ENCODE assay signal across 29 mouse cellular contexts in genomic region chr2:112931776-112932175, GRCm38 (mm10).
"Had no signal": no experiment of that assay in that cellular context is flagged by ENCODE, and none has a peak within 500 bp of the region (broad histone marks: within the 10 kb centered on the region; RNA-seq: fewer than 3 reads in every experiment).

No protein-coding gene starts in this region.

- H3K4me3 ChIP-seq: heart, embryonic 12.5 days; heart, embryonic 13.5 days; heart, embryonic 15.5 days; hindbrain, embryonic 10.5 days; hindbrain, embryonic 12.5 days; hindbrain, embryonic 13.5 days; hindbrain, embryonic 15.5 days; intestine, embryonic 15.5 days; kidney, embryonic 15.5 days; layer of hippocampus, adult 2 months; left cerebral cortex, adult 2 months had no signal

- H3K4me1 ChIP-seq: heart, embryonic 12.5 days; heart, embryonic 13.5 days; heart, embryonic 15.5 days; hindbrain, embryonic 10.5 days; hindbrain, embryonic 12.5 days; hindbrain, embryonic 13.5 days; hindbrain, embryonic 15.5 days; intestine, embryonic 15.5 days; kidney, embryonic 15.5 days had no signal

- H3K9me3 ChIP-seq: heart, embryonic 12.5 days; heart, embryonic 13.5 days; heart, embryonic 15.5 days; hindbrain, embryonic 10.5 days; hindbrain, embryonic 12.5 days; hindbrain, embryonic 13.5 days; hindbrain, embryonic 15.5 days; intestine, embryonic 15.5 days; kidney, embryonic 15.5 days had no signal

- H3K36me3 ChIP-seq: heart, embryonic 12.5 days; heart, embryonic 13.5 days; heart, embryonic 15.5 days; hindbrain, embryonic 10.5 days; hindbrain, embryonic 12.5 days; hindbrain, embryonic 13.5 days; hindbrain, embryonic 15.5 days; intestine, embryonic 15.5 days; kidney, embryonic 15.5 days had no signal

- H3K9ac ChIP-seq: heart, embryonic 12.5 days; heart, embryonic 13.5 days; heart, embryonic 15.5 days; hindbrain, embryonic 12.5 days; hindbrain, embryonic 13.5 days; hindbrain, embryonic 14.5 days; hindbrain, embryonic 15.5 days; intestine, embryonic 15.5 days; kidney, embryonic 15.5 days had no signal

- H3K27ac ChIP-seq: heart, embryonic 13.5 days; heart, embryonic 15.5 days; hindbrain, embryonic 10.5 days; hindbrain, embryonic 12.5 days; hindbrain, embryonic 13.5 days; hindbrain, embryonic 14.5 days; hindbrain, embryonic 15.5 days; hindbrain, postnatal 0 days; intestine, embryonic 15.5 days; kidney, embryonic 15.5 days; kidney, postnatal 0 days; layer of hippocampus, adult 2 months; left cerebral cortex, adult 2 months had no signal

- DNase-seq: heart, postnatal 10 days; heart, postnatal 36 days; heart, postnatal 4 days; kidney, adult 11 months; kidney, adult 18-20 months; kidney, adult 2 months; kidney, adult 8-10 months; kidney, adult 9 months; kidney, postnatal 10 days; kidney, postnatal 14 days; kidney, postnatal 25 days; kidney, postnatal 36 days; kidney, postnatal 4 days; layer of hippocampus, adult 9-11 months; layer of hippocampus, postnatal 36 days had no signal
